Mouse (Mus musculus) heart, embryonic 11.5 days (tissue): ENCODE data around the gene Tapt1. TPM values are rescaled to one million over a fixed set of nuclear protein-coding genes. Genes with fewer than 3 reads are reported as not detected.
"Not testable (repeated sequence)": the region's sequence is repeated elsewhere in the genome, so short reads cannot be mapped to it uniquely, and the experiment has no call there.

ENCODE experiments used
- ATAC-seq: fragments of 200-750 bp; cut with Nextera tagmentation; replicated peaks from 2 replicates; pipeline ENCODE4 v1.8.0; 2017; ENCODE audit warnings: moderate library complexity; ENCODE audit not compliant: insufficient number of reproducible peaks, low FRiP score, low TSS enrichment
- H3K27ac ChIP-seq: fragments of 300-500 bp; sonication (generic); 2 replicates; pipeline ENCODE4 v1.5.1; 2014; ENCODE audit warnings: mild to moderate bottlenecking, low read depth, low read length
- H3K27me3 ChIP-seq: fragments of 300-500 bp; sonication (generic); 2 replicates; pipeline ENCODE4 v1.6.1; 2014; ENCODE audit warnings: mild to moderate bottlenecking, low read length, mixed read lengths; ENCODE audit not compliant: control insufficient read depth, insufficient read depth
- H3K36me3 ChIP-seq: fragments of 300-500 bp; sonication (generic); 2 replicates; pipeline ENCODE4 v1.6.1; 2014; ENCODE audit warnings: mild to moderate bottlenecking, low read length, moderate library complexity, mixed read lengths; ENCODE audit not compliant: control insufficient read depth, insufficient read depth
- H3K4me1 ChIP-seq: fragments of 300-500 bp; sonication (generic); 2 replicates; pipeline ENCODE4 v1.6.1; 2014; ENCODE audit warnings: low read length; ENCODE audit not compliant: control insufficient read depth, insufficient read depth
- H3K4me2 ChIP-seq: fragments of 300-500 bp; sonication (generic); 2 replicates; pipeline ENCODE4 v1.6.1; 2014; ENCODE audit warnings: mild to moderate bottlenecking, moderate library complexity
- H3K4me3 ChIP-seq: fragments of 300-500 bp; sonication (generic); 2 replicates; pipeline ENCODE4 v1.5.1; 2014; ENCODE audit warnings: low read depth, low read length
- H3K9ac ChIP-seq: fragments of 300-500 bp; sonication (generic); 2 replicates; pipeline ENCODE4 v1.6.1; 2014; ENCODE audit warnings: mild to moderate bottlenecking, low read depth, low read length, moderate library complexity
- H3K9me3 ChIP-seq: fragments of 300-500 bp; sonication (generic); replicated peaks from 2 replicates; pipeline ENCODE4 v1.6.1; 2016; ENCODE audit warnings: low read length; ENCODE audit not compliant: control insufficient read depth
- WGBS: fragments of 180-500 bp; shearing (Covaris S2); extraction: QIAGEN DNeasy Blood & Tissue Kit; methylation state at CpG from one replicate; pipeline ENCODE4 v1.1.7; 2014; ENCODE audit not compliant: insufficient replicate concordance; 5-methylcytosine and 5-hydroxymethylcytosine counted together
- polyA plus RNA-seq: library from polyadenylated mRNA; unstranded; fragments of >200 nt; fragmentation: Nextera tagmentation; extraction: Ambion mirVana; gene quantifications from 2 replicates; pipeline ENCODE4 v1.2.1, GENCODE M21; 2014

Tapt1 gene
- polyA plus RNA-seq, 1 experiment from 2014 or later: 23.8 TPM

GRCm38 (mm10) chr5:44151327-44152051, 74.9 kb downstream of the Tapt1 start:
- H3K4me2 ChIP-seq: no peak overlapping the region
- H3K27ac ChIP-seq: no peak overlapping the region
- WGBS: 80% methylated on average over 4 of the region's 4 CpGs
- no peaks in the 10 kb centered on the region for H3K9me3 ChIP-seq
- H3K4me1 ChIP-seq: no peaks in the 10 kb centered on the region
- H3K4me3 ChIP-seq: no peak overlapping the region
- no peak overlapping the region for H3K9ac ChIP-seq
- H3K36me3 ChIP-seq: no peaks in the 10 kb centered on the region
- H3K27me3 ChIP-seq: no peaks in the 10 kb centered on the region
- ATAC-seq: no peak

DNA sequence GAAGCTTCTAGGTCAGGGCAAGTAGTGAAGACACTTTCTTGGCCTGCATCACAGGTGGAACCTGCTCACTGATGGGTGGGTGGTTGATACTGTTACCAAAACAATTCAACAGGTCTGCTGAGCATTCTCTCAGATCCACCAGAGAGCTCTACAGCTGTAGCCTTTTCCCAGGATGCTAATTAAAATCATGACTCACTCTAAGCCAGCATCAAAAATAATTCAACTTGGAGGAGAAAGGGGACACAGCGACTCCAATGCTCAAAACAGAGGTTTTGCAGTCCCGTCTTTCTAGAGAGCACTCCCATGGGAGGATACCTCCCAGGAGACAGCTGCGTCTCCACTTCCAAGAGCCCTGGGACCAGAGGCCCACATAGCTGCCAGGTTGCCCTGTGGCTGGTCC, 78.7 kb downstream of the Tapt1 start:
- no peak overlapping the region for H3K4me2 ChIP-seq
- no peak overlapping the region for H3K9ac ChIP-seq
- H3K4me3 ChIP-seq: no peak overlapping the region
- 84% methylated on average over 3 of the region's 3 CpGs for WGBS
- no peaks in the 10 kb centered on the region for H3K4me1 ChIP-seq
- no peaks in the 10 kb centered on the region for H3K36me3 ChIP-seq
- ATAC-seq: no peak
- H3K27ac ChIP-seq: no peak overlapping the region
- H3K9me3 ChIP-seq: no peaks in the 10 kb centered on the region
- no peaks in the 10 kb centered on the region for H3K27me3 ChIP-seq

DNA sequence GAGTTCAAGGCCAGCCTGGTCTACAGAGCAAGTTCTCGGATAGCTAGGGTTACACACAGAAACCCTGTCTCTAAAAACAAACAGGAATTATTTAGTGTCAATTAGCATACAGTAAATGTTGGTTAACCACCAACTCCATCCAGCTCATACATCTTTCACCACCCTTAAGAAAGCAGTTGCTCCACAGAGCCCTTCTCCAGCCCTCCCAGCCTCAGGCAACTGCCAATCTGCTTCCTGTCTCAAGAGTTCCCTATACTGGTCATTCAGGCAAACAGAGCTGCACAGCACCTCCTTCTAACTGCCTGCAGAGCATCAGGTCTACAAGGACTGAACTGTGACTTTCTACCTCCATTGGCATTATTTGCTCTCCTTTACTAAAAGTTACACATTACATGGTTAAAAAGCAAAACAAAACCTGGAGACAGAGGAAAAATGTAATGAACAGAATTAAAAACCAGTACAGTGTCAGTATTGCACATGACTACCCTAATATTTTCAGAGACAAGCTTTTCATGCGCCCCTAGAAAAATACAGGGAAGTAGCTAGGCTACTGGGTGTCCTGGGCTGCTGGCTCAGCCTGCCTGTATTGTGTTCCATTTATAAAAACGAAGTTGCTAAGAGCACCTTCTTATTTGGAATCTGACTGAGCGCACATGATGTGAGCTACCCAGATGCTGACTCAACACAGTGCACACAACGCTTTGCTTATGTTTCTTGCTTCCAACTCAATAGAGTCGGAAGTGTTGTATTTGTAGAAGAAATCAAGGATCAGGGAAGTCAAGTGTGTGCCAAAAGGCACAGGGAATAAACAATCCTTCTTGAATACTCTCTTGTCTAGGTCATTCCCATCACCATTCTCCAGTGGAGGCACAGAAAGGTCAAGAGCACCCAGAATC, 79.7 kb downstream of the Tapt1 start:
- ATAC-seq: no peak
- H3K9me3 ChIP-seq: no peaks in the 10 kb centered on the region
- no peak overlapping the region for H3K4me3 ChIP-seq
- no peak overlapping the region for H3K4me2 ChIP-seq
- no peak overlapping the region for H3K27ac ChIP-seq
- no peaks in the 10 kb centered on the region for H3K4me1 ChIP-seq
- 74% methylated on average over 6 of the region's 6 CpGs for WGBS
- H3K36me3 ChIP-seq: no peaks in the 10 kb centered on the region
- H3K9ac ChIP-seq: no peak overlapping the region
- H3K27me3 ChIP-seq: no peaks in the 10 kb centered on the region

GRCm38 (mm10) chr5:44143467-44144235, 82.8 kb downstream of the Tapt1 start:
- no peak for ATAC-seq
- Histone ChIP-seq H3K4me2 (no peak overlapping the region), H3K36me3 (no peaks in the 10 kb centered on the region), H3K27me3 (no peaks in the 10 kb centered on the region), H3K9ac (no peak overlapping the region), H3K9me3 (no peaks in the 10 kb centered on the region), H3K27ac (no peak overlapping the region), H3K4me1 (no peaks in the 10 kb centered on the region), H3K4me3 (no peak overlapping the region)
- 41% methylated on average over 8 of the region's 8 CpGs for WGBS

DNA sequence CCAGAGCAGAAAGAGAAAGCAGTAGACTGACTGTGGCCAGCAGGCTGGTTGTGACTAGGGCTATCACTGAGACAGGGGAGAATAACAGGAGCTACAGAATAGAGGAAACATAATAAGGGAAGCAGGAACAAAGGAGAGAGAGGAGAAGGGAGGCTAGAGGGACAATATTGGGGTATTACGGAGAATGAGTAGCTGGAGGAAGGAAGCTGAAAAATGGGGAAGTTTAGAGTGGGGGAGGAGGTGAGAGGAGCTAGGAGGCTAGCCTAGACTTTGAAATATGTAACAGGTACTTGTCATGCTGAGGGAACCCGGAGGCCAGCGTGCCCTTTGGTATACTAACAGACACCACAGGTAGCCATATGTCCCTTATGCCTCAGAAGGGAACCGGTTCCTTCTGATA, 98.9 kb downstream of the Tapt1 start:
- Histone ChIP-seq H3K27ac (no peak overlapping the region), H3K4me1 (no peaks in the 10 kb centered on the region), H3K4me2 (no peak overlapping the region), H3K36me3 (no peaks in the 10 kb centered on the region), H3K9me3 (no peaks in the 10 kb centered on the region), H3K4me3 (no peak overlapping the region), H3K27me3 (no peaks in the 10 kb centered on the region), H3K9ac (no peak overlapping the region)
- 68% methylated on average over 4 of the region's 4 CpGs for WGBS
- no peak for ATAC-seq

- H3K4me2 ChIP-seq, H3K9me3 ChIP-seq, H3K4me1 ChIP-seq, ATAC-seq, H3K27me3 ChIP-seq, H3K4me3 ChIP-seq, H3K9ac ChIP-seq, H3K36me3 ChIP-seq, H3K27ac ChIP-seq: not testable (repeated sequence)
- 87% methylated on average over 8 of the region's 8 CpGs for WGBS
Observed at GRCm38 (mm10) chr5:44126574-44126973, 99.9 kb downstream of the Tapt1 start.

Other genes starting within 250 kb of the Tapt1 start
- gene Fgfbp1, start 244.8 kb downstream of the Tapt1 start, polyA plus RNA-seq: not detected in 2 replicates
- 20.5 and 20.7 TPM in 2 replicates for gene Prom1, start 124.6 kb downstream of the Tapt1 start, polyA plus RNA-seq